Mouse (Mus musculus) small intestine, adult 2 months (tissue): ENCODE data around the gene Il1r1. TPM values are rescaled to one million over a fixed set of nuclear protein-coding genes. Genes with fewer than 3 reads are reported as not detected.

ENCODE experiments used
- H3K27ac ChIP-seq: fragments of 200-500 bp; 2 replicates; pipeline ENCODE4 v1.5.1; 2012; ENCODE audit warnings: low read depth, low read length, control low read depth, inconsistent platforms; ENCODE audit not compliant: insufficient read depth
- H3K27me3 ChIP-seq: fragments of 200-500 bp; 2 replicates; pipeline ENCODE4 v1.6.1; 2012; ENCODE audit warnings: mild to moderate bottlenecking, moderate library complexity, low read length, inconsistent platforms; ENCODE audit not compliant: control insufficient read depth, insufficient read depth
- H3K36me3 ChIP-seq: fragments of 200-500 bp; 2 replicates; pipeline ENCODE4 v1.6.1; 2012; ENCODE audit warnings: mild to moderate bottlenecking, low read length, control low read depth, inconsistent platforms; ENCODE audit not compliant: control insufficient read depth, insufficient read depth
- H3K4me1 ChIP-seq: fragments of 200-500 bp; 2 replicates; pipeline ENCODE4 v1.6.1; 2012; ENCODE audit warnings: low read length, inconsistent platforms, mixed read lengths; ENCODE audit not compliant: control insufficient read depth, insufficient read depth, insufficient read length
- H3K4me3 ChIP-seq: fragments of 200-500 bp; 2 replicates; pipeline ENCODE4 v1.5.1; 2012; ENCODE audit warnings: low read depth, mild to moderate bottlenecking, control low read depth, inconsistent platforms, low read length, moderate library complexity
- CTCF ChIP-seq: fragments of 200-500 bp; IDR thresholded peaks from 2 replicates; pipeline ENCODE4 v1.5.1; 2012; ENCODE audit warnings: low read depth, mild to moderate bottlenecking, control low read depth, inconsistent platforms, low read length, moderate library complexity, mixed read lengths; ENCODE audit not compliant: insufficient replicate concordance, insufficient read length; ENCODE audit errors: extremely low read depth
- POLR2A ChIP-seq: fragments of 200-500 bp; IDR thresholded peaks from 2 replicates; pipeline ENCODE4 v1.6.1; 2012; ENCODE audit warnings: low read depth, mild to moderate bottlenecking, control low read depth, inconsistent platforms, low read length, moderate library complexity
- WGBS: fragments of 180-500 bp; shearing (Covaris S2); methylation state at CpG from one replicate; pipeline ENCODE4 v1.1.7; 2018; 5-methylcytosine and 5-hydroxymethylcytosine counted together
- polyA plus RNA-seq: library from polyadenylated mRNA; depleted of rRNA; stranded (reverse); fragments of >200 nt; gene quantifications from 2 replicates; pipeline ENCODE4 v1.2.3, GENCODE M21; 2012; rRNA removed

Il1r1 gene
- polyA plus RNA-seq, 1 experiment: 2.8 TPM

DNA sequence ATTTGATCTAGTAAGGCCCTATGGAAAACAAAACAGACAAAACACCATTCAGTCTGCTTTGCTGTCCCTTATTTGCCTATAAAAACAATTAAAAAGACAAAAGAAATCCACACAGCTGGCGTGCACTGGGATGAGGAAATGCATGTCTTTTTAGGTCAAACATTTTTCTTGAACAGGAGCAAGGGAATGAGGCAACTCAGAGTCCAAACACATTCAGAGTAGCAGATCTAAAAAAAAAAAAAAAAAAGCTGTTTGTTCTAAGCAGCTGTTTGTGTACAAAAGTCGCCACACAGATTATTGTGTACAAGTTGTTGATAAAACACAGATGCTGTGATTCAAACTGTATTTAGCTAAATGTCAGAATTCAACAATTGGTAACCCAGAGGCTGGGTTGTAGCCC is 133.0 kb downstream of the Il1r1 start:
- no peak for TF ChIP-seq POLR2A
- no peak for TF ChIP-seq CTCF
- WGBS: 53% methylated on average over 2 of the region's 2 CpGs
- Histone ChIP-seq H3K4me1 (no peaks in the 10 kb centered on the region), H3K36me3 (no peaks in the 10 kb centered on the region), H3K27me3 (no peaks in the 10 kb centered on the region), H3K4me3 (no peak overlapping the region), H3K27ac (no peak overlapping the region)

DNA sequence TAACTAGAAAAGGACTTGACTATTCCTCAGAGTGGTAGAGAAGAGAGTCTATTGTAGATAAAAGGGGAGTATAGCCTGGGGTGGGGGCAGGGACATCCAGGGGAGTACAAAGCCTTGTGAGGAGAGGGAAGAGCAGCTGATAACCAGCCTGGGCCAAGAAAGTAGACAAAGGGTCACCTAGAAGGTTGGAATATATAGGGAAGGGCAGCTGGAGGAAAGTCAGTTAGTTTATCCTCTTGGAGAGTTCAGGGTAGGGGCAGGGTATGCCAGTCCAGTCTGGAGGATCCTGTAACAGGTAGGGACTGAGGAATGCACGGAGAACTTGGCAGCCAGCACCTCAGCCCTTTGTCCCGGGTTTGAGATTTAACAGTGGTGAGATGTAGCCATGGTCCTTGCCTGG is 133.5 kb downstream of the Il1r1 start:
- Histone ChIP-seq H3K27me3 (no peaks in the 10 kb centered on the region), H3K36me3 (no peaks in the 10 kb centered on the region), H3K4me3 (no peak overlapping the region), H3K4me1 (no peaks in the 10 kb centered on the region), H3K27ac (no peak overlapping the region)
- 63% methylated on average over 2 of the region's 2 CpGs for WGBS
- no peak for TF ChIP-seq CTCF
- TF ChIP-seq POLR2A: no peak

DNA sequence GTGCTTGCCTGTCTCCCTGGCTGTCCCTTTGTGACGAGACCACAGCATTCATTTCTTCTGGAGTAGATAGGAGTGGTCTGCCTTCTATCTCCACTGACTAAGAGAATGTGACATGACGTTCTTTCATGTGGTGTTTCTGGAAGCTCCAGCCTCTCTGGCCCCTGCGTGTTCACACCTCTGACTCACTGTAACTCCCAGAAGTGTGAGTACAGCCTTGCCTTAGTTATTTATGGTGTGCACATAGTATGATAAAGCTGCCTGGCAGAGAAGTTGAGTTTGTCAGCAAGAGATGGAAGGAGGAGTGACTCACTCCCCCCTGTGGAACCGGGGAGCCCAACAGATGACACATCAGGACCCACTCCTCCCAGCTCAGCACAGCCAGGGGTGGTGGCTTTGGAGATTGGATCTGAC is 133.9 kb downstream of the Il1r1 start:
- no peak for TF ChIP-seq POLR2A
- no peak for TF ChIP-seq CTCF
- Histone ChIP-seq H3K4me3 (no peak overlapping the region), H3K36me3 (no peaks in the 10 kb centered on the region), H3K4me1 (no peaks in the 10 kb centered on the region), H3K27ac (no peak overlapping the region), H3K27me3 (no peaks in the 10 kb centered on the region)
- WGBS: 57% methylated on average over 4 of the region's 4 CpGs

DNA sequence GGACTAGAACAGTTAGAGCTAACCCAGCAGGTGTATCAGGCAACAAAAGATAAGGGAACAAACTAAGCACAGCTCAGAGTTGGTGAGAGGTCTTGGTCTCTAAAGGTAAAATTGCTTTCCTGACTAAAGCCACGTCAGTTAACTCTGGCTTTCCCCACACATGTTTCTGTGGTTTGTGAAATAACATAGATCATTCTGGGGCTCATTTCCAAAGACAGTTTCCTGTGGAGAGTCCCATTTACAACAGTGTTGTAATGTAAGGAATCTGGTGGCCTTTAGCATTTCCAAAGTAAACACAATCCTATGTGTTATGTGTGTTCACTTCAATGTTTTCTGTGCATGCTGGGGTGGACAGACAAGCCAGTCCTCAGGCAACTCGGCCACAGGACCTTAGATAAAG is 134.9 kb downstream of the Il1r1 start:
- H3K36me3 ChIP-seq: no peaks in the 10 kb centered on the region
- no peaks in the 10 kb centered on the region for H3K27me3 ChIP-seq
- WGBS: 46% methylated on average over 2 of the region's 2 CpGs
- no peak overlapping the region for H3K27ac ChIP-seq
- H3K4me3 ChIP-seq: no peak overlapping the region
- TF ChIP-seq CTCF (no peak), POLR2A (no peak)
- no peaks in the 10 kb centered on the region for H3K4me1 ChIP-seq

DNA sequence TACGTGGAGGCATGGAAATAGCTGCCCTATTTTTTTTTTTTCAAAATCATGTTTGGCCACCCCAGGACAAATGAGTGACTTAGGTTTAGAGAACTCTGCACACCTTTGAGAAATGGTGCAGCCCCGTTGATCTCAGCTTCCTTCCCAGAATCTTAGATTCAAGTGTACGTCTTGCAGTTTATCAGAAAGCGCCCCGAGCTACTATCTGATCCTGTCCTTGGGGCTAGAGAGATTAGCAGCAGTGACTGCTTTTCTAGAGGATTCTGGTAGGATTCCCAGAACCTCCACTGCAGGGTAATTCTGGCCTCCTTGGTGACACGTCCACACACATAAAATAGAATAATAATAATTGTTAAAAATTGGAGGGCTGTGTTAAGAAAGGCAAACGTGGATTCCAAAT is 136.1 kb downstream of the Il1r1 start:
- Histone ChIP-seq H3K27me3 (no peaks in the 10 kb centered on the region), H3K36me3 (no peaks in the 10 kb centered on the region), H3K27ac (no peak overlapping the region), H3K4me1 (no peaks in the 10 kb centered on the region), H3K4me3 (no peak overlapping the region)
- no peak for TF ChIP-seq CTCF
- no peak for TF ChIP-seq POLR2A
- WGBS: 51% methylated on average over 7 of the region's 7 CpGs

DNA sequence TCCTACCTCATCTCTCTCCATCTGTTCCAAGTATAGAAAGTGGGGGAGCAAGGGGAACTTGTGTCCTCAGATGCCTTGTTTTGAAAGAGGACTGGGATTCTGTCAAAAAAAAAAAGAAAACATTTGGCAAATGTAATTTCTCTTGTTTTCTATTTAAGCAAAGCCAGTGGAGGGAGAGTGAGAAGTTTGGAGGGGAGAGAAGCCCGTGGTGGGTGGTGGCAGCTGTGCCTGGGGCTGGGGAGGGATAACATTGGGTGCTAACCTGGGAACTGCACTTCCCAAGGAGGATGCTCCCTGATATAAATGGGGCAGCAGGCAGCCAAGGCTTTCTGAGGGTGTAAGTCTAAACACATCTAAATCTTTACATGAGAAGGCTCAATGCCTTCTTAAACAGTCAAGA is 136.7 kb downstream of the Il1r1 start:
- Histone ChIP-seq H3K36me3 (no peaks in the 10 kb centered on the region), H3K4me3 (no peak overlapping the region), H3K27me3 (no peaks in the 10 kb centered on the region), H3K27ac (no peak overlapping the region), H3K4me1 (no peaks in the 10 kb centered on the region)
- no peak for TF ChIP-seq CTCF
- no peak for TF ChIP-seq POLR2A
- 53% methylated on average over 1 of the region's 1 CpGs for WGBS

DNA sequence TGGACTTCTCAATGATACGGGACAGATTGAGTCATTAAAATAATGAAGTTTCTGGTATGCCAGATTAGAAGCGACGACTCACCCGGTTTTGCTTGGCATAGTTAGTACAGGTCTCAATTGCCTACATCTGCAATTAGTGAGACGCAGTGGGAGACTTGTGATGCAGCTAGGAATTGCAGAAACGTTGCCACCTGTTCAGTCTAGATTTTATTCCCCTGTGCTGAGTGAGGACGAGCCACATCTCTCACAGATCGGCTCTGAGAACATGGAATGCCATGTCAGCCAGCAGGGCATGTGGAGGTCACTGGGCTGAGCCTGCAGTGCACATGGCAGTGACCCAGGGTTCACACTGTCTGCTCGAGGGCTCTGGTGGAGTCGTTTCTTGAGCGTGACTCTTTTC is 137.9 kb downstream of the Il1r1 start:
- 72% methylated on average over 11 of the region's 11 CpGs for WGBS

More for the DNA sequence above, 137.9 kb downstream of the Il1r1 start:
- Histone ChIP-seq H3K27me3 (no peaks in the 10 kb centered on the region), H3K4me1 (no peaks in the 10 kb centered on the region), H3K36me3 (no peaks in the 10 kb centered on the region), H3K4me3 (no peak overlapping the region), H3K27ac (no peak overlapping the region)
- no peak for TF ChIP-seq CTCF
- TF ChIP-seq POLR2A: no peak

Other genes with a start within 250 kb of the Il1r1 start
- gene Il1r2, start 151.0 kb upstream of the Il1r1 start, polyA plus RNA-seq: 0.85 and 1.2 TPM in 2 replicates
- gene Il1rl2, start 99.5 kb downstream of the Il1r1 start, polyA plus RNA-seq: 0.53 and 0.90 TPM in 2 replicates
- 1.2 and 1.9 TPM in 2 replicates for gene Il1rl1, start 204.5 kb downstream of the Il1r1 start, polyA plus RNA-seq
- gene Il18r1, start 240.5 kb downstream of the Il1r1 start, polyA plus RNA-seq: 0.27 and 0.39 TPM in 2 replicates